Mouse (Mus musculus) cerebellum, adult 8-10 months (tissue): Measurements from ENCODE around the gene Fam213b.
A peak's percentile ranks its signal among the peaks of the same experiment; 100 is the strongest.

Experiments
- DNase-seq: peaks from one replicate; pipeline ENCODE4 v3.0.0; 2022

Fam213b gene

GRCm38 (mm10) chr4:154922291-154922690, 23.4 kb upstream of the Fam213b start:
- no peak for DNase-seq

- no peak for DNase-seq
Measured at GRCm38 (mm10) chr4:154916662-154917061, 17.7 kb upstream of the Fam213b start.

- DNase-seq = no peak
Measured at GRCm38 (mm10) chr4:154915286-154915685, 16.4 kb upstream of the Fam213b start.

- DNase-seq = no peak
Measured at GRCm38 (mm10) chr4:154914707-154915106, 15.8 kb upstream of the Fam213b start.

- no peak for DNase-seq
Measured at GRCm38 (mm10) chr4:154914252-154914651, 15.3 kb upstream of the Fam213b start.

DNA sequence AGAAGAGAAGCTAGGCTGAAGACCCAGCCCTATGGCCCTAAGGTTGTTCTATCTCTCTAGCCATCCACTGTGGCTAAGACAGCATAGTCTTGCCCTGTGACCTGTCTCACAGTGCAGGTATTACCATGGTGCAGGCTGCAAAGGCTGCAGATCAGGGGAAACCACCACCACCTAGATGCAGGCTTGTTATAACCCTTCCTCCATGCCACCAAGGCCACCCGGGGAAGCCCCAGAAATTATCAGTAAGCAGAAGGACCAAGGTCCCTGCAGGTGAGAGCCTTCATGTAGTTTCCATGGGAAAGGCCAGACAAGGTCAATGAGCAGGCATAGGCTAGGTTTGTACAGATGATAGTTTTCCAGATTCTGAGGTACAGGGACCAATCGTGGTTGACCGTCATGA, 14.9 kb upstream of the Fam213b start:
- DNase-seq = no peak

DNA sequence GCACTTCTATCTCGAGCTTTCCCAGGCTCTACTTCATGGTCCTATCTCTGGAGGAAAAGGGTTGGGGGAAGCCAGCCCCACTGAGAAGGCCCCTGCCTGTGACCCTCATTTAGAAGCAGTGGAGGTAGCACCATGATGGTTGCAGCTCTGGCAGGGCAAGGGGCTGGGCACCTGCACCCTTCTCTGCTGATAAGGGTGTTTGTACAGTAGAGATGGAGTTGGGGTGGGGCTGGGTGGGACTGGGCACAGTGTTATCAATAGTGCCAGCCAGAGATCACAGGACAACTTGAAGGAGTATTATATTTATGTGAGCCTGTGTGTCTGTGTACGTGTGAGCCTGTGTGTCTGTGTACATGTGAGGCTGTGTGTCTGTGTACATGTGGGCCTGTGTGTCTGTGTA, 12.7 kb upstream of the Fam213b start:
- no peak for DNase-seq

- DNase-seq = no peak
Measured at GRCm38 (mm10) chr4:154910606-154911522, 11.9 kb upstream of the Fam213b start.

DNA sequence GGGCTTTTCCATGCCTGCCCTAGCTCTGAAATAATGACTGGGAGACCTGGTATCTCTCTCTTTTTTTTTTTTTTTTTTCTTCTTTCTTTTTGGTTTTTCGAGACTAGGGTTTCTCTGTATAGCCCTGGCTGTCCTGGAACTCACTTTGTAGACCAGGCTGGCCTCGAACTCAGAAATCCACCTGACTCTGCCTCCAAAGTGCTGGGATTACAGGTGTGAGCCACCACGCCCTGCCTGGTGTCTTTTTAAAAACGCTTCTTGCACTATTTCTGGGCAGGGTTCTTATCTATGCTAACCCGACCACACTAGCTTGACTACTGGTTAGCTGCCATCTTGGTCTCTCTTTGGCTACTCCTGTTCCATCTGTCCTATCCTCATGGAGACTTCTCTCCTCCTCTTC, 9.6 kb upstream of the Fam213b start:
- DNase-seq = no peak

DNA sequence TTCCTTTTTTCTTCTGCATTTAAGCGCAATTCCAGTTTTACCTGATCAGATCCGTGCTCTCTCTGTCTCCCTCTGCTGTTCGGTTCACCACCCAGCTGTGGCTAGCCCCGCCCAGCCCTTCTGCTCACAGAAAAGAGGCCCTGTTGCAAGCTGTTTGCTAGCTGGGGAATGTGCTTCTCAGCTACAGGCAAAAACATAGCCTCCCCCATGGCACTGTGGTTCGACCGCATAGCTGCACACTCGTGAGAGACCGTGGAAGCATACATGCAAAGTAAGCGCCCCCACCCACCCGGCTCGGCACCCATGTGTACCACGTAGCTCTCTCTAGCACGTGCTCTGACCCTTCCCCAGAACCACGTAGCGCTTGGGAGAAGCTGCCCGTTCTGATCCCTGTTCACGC, 8.9 kb upstream of the Fam213b start:
- DNase-seq = peak; percentile 73

- peak; percentile 83 for DNase-seq
Measured at GRCm38 (mm10) chr4:154904185-154905071, 5.5 kb upstream of the Fam213b start.

DNA sequence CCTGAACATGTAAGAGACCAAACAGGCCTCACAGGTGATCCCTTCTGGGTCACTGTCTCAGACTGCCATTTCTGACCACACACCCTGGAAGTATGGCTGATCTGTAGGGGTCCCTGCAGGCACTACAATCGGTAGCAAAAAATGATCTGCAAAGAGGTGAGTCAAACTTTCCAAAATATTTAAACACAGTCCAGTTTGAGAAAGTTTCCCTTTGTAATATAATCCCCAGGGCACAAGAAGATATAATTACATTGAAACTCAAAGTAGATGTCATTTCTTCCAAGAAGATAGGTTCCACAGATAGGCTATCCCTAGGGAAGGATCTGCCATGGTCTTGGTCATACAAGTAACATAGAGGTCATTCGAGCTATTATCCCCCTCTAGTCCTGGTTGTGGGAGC, 3.4 kb upstream of the Fam213b start:
- DNase-seq = no peak

DNA sequence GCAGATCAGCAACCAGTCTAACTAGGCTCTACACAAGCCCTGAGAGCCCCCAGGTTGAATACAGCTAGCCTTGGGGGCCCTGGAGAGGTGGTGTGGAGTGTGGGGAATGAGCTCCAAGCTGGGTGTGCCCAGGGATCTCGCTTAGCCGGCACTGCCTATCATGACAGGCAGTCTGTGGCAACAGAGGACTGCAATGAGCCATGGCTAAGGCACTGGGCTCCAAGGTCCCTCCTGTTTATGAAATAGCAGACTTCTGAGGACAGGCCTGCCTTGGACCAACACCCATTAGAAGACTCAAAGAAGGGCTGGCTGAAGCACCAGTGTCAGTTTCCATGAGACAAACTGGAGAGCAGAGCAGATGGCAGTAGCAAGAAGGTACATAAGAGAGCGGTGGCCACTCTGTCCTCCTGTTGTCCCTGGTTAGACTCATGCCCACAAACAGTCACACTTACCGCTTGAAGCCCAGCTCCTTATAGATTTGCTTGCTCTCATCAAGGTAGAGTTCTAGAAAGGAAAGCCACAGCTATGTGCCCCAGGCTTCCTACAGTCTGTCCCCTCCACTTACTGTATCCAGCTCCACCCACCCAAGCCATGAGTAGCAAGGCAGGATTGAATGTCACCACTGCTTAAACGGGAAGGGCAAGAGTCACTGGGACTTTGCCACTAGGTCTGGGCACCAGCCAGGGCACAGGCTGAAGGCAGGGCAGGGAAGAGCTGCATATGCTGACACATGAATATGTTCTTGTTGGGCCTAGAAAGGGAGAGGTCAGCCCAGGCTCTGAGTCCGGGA, 1.1 kb downstream of the Fam213b start:
- no peak for DNase-seq

GRCm38 (mm10) chr4:154895549-154895948, 3.4 kb downstream of the Fam213b start:
- DNase-seq = no peak

DNA sequence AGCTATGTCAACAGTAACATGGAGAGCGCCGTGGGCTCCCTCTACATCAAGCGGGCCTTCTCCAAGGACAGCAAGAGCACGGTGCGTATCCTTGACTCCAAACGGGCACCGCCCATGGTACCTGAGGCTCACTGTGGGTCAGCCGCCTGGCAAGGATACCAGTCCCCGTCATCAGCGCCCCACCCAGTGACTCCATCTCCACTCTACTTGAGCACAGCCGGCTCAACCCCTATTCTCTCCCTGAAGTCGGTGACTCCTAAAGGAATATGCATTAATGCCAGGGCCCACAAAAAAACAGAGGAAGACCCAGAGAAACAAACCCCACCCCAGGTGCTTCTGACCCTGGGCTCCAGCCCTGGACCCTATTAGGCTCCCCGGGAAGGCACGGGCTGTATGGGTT, 8.0 kb downstream of the Fam213b start:
- DNase-seq = no peak

GRCm38 (mm10) chr4:154887593-154888250, 11.2 kb downstream of the Fam213b start:
- DNase-seq = no peak

DNA sequence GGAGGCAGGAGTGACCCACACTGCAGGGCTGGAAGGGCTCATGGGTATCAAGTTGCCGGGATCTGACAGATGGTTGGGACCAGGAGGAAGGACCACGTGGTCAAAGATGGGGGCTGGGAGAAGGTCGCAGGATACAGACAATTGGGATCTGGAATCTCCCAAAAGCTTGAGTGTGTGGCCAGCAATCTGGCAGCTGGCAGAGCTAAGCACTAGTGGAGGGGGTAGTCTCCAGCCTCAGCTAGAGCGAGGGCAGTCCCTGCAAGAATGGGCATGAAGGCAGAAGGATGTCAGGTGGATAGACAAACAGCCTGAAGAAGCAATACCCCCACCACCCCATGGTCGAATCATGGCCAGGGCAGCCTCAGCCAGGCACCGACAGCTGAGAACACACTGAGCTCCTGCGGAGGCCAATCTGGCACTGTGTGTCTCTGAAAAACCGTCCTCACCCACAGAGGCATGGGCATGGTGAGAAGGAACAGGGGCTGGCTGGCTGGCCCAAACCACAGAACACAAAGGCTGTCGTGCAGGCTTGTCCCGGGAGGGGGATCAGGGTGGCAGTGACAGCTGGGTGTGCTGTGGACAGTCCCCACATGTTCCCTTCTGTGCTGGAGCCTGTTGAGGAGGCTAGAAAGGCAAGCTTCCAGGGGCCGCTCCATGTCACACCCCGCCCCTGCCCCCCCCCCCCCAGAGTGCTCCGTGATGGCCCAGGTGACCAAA, 11.9 kb downstream of the Fam213b start:
- peak; percentile 58 for DNase-seq

- DNase-seq = no peak
Measured at GRCm38 (mm10) chr4:154885416-154885815, 13.5 kb downstream of the Fam213b start.

GRCm38 (mm10) chr4:154882014-154882659, 16.8 kb downstream of the Fam213b start:
- no peak for DNase-seq

DNA sequence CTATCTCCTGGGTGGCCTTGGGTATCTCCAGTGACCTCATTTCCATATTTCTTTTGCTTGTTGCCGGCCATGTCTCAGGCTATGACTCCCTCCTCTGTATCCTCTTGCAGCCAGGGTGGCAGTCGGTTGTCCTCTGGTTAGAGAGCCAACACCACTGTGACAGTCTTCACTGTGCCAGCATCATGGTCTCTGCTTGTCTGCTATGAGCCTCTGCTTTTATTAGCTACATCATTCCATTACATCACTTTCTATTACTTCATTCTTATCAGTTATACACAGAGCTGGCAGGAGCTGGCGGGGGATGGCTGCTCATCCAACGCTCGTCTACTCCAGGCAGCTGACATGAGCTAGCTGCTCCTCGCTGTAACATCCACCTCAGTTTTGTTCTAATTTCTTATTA, 18.2 kb downstream of the Fam213b start:
- no peak for DNase-seq

GRCm38 (mm10) chr4:154877864-154878548, 20.9 kb downstream of the Fam213b start:
- DNase-seq = peak; percentile 94
